Mouse (Mus musculus) heart, embryonic 15.5 days (tissue): ENCODE results near the gene Sdr39u1. TPM values are rescaled to one million over a fixed set of nuclear protein-coding genes. Genes with fewer than 3 reads are reported as not detected.

Experiments used
- ATAC-seq: fragments of 200-750 bp; cut with Nextera tagmentation; replicated peaks from 2 replicates; pipeline ENCODE4 v1.8.0; 2017; ENCODE audit warnings: low read depth, moderate TSS enrichment; ENCODE audit not compliant: insufficient number of reproducible peaks, insufficient read depth, low FRiP score
- H3K27ac ChIP-seq: fragments of 300-500 bp; sonication (generic); 2 replicates; pipeline ENCODE4 v1.5.1; 2015; ENCODE audit warnings: mild to moderate bottlenecking, inconsistent platforms
- H3K27me3 ChIP-seq: fragments of 300-500 bp; sonication (generic); 2 replicates; pipeline ENCODE4 v1.6.1; 2015; ENCODE audit warnings: inconsistent platforms
- H3K36me3 ChIP-seq: fragments of 300-500 bp; sonication (generic); 2 replicates; pipeline ENCODE4 v1.6.1; 2015; ENCODE audit warnings: mild to moderate bottlenecking, inconsistent platforms
- H3K4me1 ChIP-seq: fragments of 300-500 bp; sonication (generic); replicated peaks from 2 replicates; pipeline ENCODE4 v1.6.1; 2015; ENCODE audit warnings: inconsistent platforms
- H3K4me2 ChIP-seq: fragments of 300-500 bp; sonication (generic); 2 replicates; pipeline ENCODE4 v1.6.1; 2015; ENCODE audit warnings: inconsistent platforms, mild to moderate bottlenecking, moderate library complexity
- H3K4me3 ChIP-seq: fragments of 300-500 bp; sonication (generic); 2 replicates; pipeline ENCODE4 v1.5.1; 2015; ENCODE audit warnings: mild to moderate bottlenecking, inconsistent platforms
- H3K9ac ChIP-seq: fragments of 300-500 bp; sonication (generic); 2 replicates; pipeline ENCODE4 v1.6.1; 2015; ENCODE audit warnings: mild to moderate bottlenecking, inconsistent platforms
- H3K9me3 ChIP-seq: fragments of 300-500 bp; sonication (generic); replicated peaks from 2 replicates; pipeline ENCODE4 v1.6.1; 2016; ENCODE audit warnings: inconsistent platforms
- WGBS: fragments of 180-500 bp; shearing (Covaris S2); methylation state at CpG from one replicate; pipeline ENCODE4 v1.1.7; 2015; ENCODE audit warnings: mixed read lengths; 5-methylcytosine and 5-hydroxymethylcytosine counted together
- polyA plus RNA-seq: library from polyadenylated mRNA; unstranded; fragments of >200 nt; fragmentation: Nextera tagmentation; extraction: Ambion mirVana; gene quantifications from 2 replicates; pipeline ENCODE4 v1.2.1, GENCODE M21; 2015

The Sdr39u1 gene
- polyA plus RNA-seq, 1 experiment from 2014 or later = 45.3 TPM

- no peaks in the 10 kb centered on the region for H3K27me3 ChIP-seq
- no peak for ATAC-seq
- no peak overlapping the region for H3K27ac ChIP-seq
- H3K9me3 ChIP-seq = no peaks in the 10 kb centered on the region
- peaks cover 16% of the 10 kb centered on the region for H3K4me1 ChIP-seq
- no peak overlapping the region for H3K4me3 ChIP-seq
- H3K36me3 ChIP-seq = peaks cover 51% of the 10 kb centered on the region
- H3K4me2 ChIP-seq = no peak overlapping the region
- H3K9ac ChIP-seq = no peak overlapping the region
- 89% methylated on average over 12 of the region's 12 CpGs for WGBS
Observed at GRCm38 (mm10) chr14:55872039-55872438, 28.1 kb downstream of the Sdr39u1 start.

- H3K9me3 ChIP-seq = no peaks in the 10 kb centered on the region
- H3K4me3 ChIP-seq = no peak overlapping the region
- 95% methylated on average over 6 of the region's 6 CpGs for WGBS
- H3K4me1 ChIP-seq = peaks cover 16% of the 10 kb centered on the region
- H3K4me2 ChIP-seq = no peak overlapping the region
- H3K27ac ChIP-seq = no peak overlapping the region
- H3K27me3 ChIP-seq = no peaks in the 10 kb centered on the region
- no peak for ATAC-seq
- H3K9ac ChIP-seq = no peak overlapping the region
- peaks cover 76% of the 10 kb centered on the region for H3K36me3 ChIP-seq
Observed at GRCm38 (mm10) chr14:55869538-55869937, 30.6 kb downstream of the Sdr39u1 start.

- no peak overlapping the region for H3K4me3 ChIP-seq
- H3K9ac ChIP-seq = no peak overlapping the region
- no peak overlapping the region for H3K4me2 ChIP-seq
- no peaks in the 10 kb centered on the region for H3K9me3 ChIP-seq
- 83% methylated on average over 14 of the region's 14 CpGs for WGBS
- no peaks in the 10 kb centered on the region for H3K27me3 ChIP-seq
- ATAC-seq = no peak
- H3K27ac ChIP-seq = no peak overlapping the region
- peaks cover 15% of the 10 kb centered on the region for H3K4me1 ChIP-seq
- peaks cover 83% of the 10 kb centered on the region for H3K36me3 ChIP-seq
Observed at GRCm38 (mm10) chr14:55868230-55869026, 31.7 kb downstream of the Sdr39u1 start.

- H3K27ac ChIP-seq = no peak overlapping the region
- H3K4me1 ChIP-seq = peaks cover 21% of the 10 kb centered on the region
- no peaks in the 10 kb centered on the region for H3K9me3 ChIP-seq
- no peak overlapping the region for H3K4me3 ChIP-seq
- no peak for ATAC-seq
- no peaks in the 10 kb centered on the region for H3K27me3 ChIP-seq
- H3K36me3 ChIP-seq = peaks cover 85% of the 10 kb centered on the region
- H3K9ac ChIP-seq = no peak overlapping the region
- 34% methylated on average over 4 of the region's 4 CpGs for WGBS
- no peak overlapping the region for H3K4me2 ChIP-seq
Observed at GRCm38 (mm10) chr14:55866962-55867361, 33.1 kb downstream of the Sdr39u1 start.

- Histone ChIP-seq H3K4me3 (no peak overlapping the region), H3K27me3 (no peaks in the 10 kb centered on the region), H3K9ac (no peak overlapping the region), H3K27ac (no peak overlapping the region), H3K36me3 (peaks cover 55% of the 10 kb centered on the region), H3K4me2 (no peak overlapping the region), H3K4me1 (peaks cover 38% of the 10 kb centered on the region), H3K9me3 (no peaks in the 10 kb centered on the region)
- WGBS = 24% methylated on average over 7 of the region's 7 CpGs
- peak; percentile 56; the same call in 1 of the 2 replicates for ATAC-seq
Observed at GRCm38 (mm10) chr14:55863773-55864172, 36.3 kb downstream of the Sdr39u1 start.

GRCm38 (mm10) chr14:55862970-55863369 is 37.1 kb downstream of the Sdr39u1 start:
- peaks cover 46% of the 10 kb centered on the region for H3K4me1 ChIP-seq
- H3K4me2 ChIP-seq = no peak overlapping the region
- H3K36me3 ChIP-seq = peaks cover 47% of the 10 kb centered on the region
- no peak overlapping the region for H3K9ac ChIP-seq
- H3K9me3 ChIP-seq = no peaks in the 10 kb centered on the region
- no peak for ATAC-seq
- H3K27me3 ChIP-seq = no peaks in the 10 kb centered on the region
- WGBS = 88% methylated on average over 10 of the region's 10 CpGs
- no peak overlapping the region for H3K27ac ChIP-seq
- no peak overlapping the region for H3K4me3 ChIP-seq

GRCm38 (mm10) chr14:55862186-55862585 is 37.9 kb downstream of the Sdr39u1 start:
- Histone ChIP-seq H3K4me1 (peaks cover 54% of the 10 kb centered on the region), H3K4me3 (no peak overlapping the region), H3K27me3 (no peaks in the 10 kb centered on the region), H3K36me3 (peaks cover 40% of the 10 kb centered on the region), H3K4me2 (no peak overlapping the region), H3K9me3 (no peaks in the 10 kb centered on the region), H3K9ac (no peak overlapping the region), H3K27ac (no peak overlapping the region)
- WGBS = 63% methylated on average over 6 of the region's 6 CpGs
- ATAC-seq = no peak

GRCm38 (mm10) chr14:55857588-55857987 is 42.5 kb downstream of the Sdr39u1 start:
- 0 out of 2 replicates have a peak overlapping the region, but pooled peaks have one; percentile 3 for H3K4me3 ChIP-seq
- 34% methylated on average over 4 of the region's 4 CpGs for WGBS
- no peaks in the 10 kb centered on the region for H3K36me3 ChIP-seq
- H3K9ac ChIP-seq = 0 out of 2 replicates have a peak overlapping the region, but pooled peaks have one; percentile 20
- H3K9me3 ChIP-seq = no peaks in the 10 kb centered on the region
- no peaks in the 10 kb centered on the region for H3K27me3 ChIP-seq
- peak overlapping the region; percentile 68 for H3K4me2 ChIP-seq
- peaks cover 70% of the 10 kb centered on the region for H3K4me1 ChIP-seq
- no peak for ATAC-seq
- peak overlapping the region; percentile 49 for H3K27ac ChIP-seq

- H3K36me3 ChIP-seq = no peaks in the 10 kb centered on the region
- H3K27me3 ChIP-seq = no peaks in the 10 kb centered on the region
- no peaks in the 10 kb centered on the region for H3K9me3 ChIP-seq
- H3K4me2 ChIP-seq = peak overlapping the region; percentile 68
- peak overlapping the region; percentile 67 for H3K4me3 ChIP-seq
- peak overlapping the region; percentile 90 for H3K27ac ChIP-seq
- peak overlapping the region; percentile 67 for H3K9ac ChIP-seq
- peaks cover 58% of the 10 kb centered on the region for H3K4me1 ChIP-seq
- 4% methylated on average over 4 of the region's 4 CpGs for WGBS
- ATAC-seq = peak; percentile 30
Observed at GRCm38 (mm10) chr14:55855101-55855561, 45.0 kb downstream of the Sdr39u1 start.

GRCm38 (mm10) chr14:55854406-55855100 is 45.5 kb downstream of the Sdr39u1 start:
- Histone ChIP-seq H3K9ac (peak overlapping the region; percentile 67), H3K27ac (peak overlapping the region; percentile 90), H3K4me2 (peak overlapping the region; percentile 68), H3K27me3 (no peaks in the 10 kb centered on the region), H3K4me1 (peaks cover 58% of the 10 kb centered on the region), H3K4me3 (peak overlapping the region; percentile 67), H3K36me3 (no peaks in the 10 kb centered on the region), H3K9me3 (no peaks in the 10 kb centered on the region)
- WGBS = 2% methylated on average over 9 of the region's 9 CpGs
- 0 out of 2 replicates have a peak, but pooled peaks have one; percentile 15 for ATAC-seq

GRCm38 (mm10) chr14:55853621-55854285 is 46.3 kb downstream of the Sdr39u1 start, which contains the start of gene Nynrin:
Nynrin (plus strand) TSS chr14:55854010.
- peak; percentile 92 for ATAC-seq
- Histone ChIP-seq H3K4me1 (peaks cover 52% of the 10 kb centered on the region), H3K9me3 (no peaks in the 10 kb centered on the region), H3K27ac (peak within 1 kb of the TSS; percentile 90), H3K36me3 (no peaks in the 10 kb centered on the region), H3K4me3 (peak within 1 kb of the TSS; percentile 67), H3K4me2 (peak within 1 kb of the TSS; percentile 68), H3K27me3 (no peaks in the 10 kb centered on the region), H3K9ac (peak within 1 kb of the TSS; percentile 67)
- WGBS = 3% methylated on average over 31 of the region's 33 CpGs
